Mouse (Mus musculus) CH12.LX (cell line): Measurements from ENCODE around the gene Mapk8ip1. TPM values are rescaled to one million over a fixed set of nuclear protein-coding genes. Genes with fewer than 3 reads are reported as not detected.
A peak's percentile ranks its signal among the peaks of the same experiment; 100 is the strongest.

ENCODE experiments used
- DNase-seq: peaks from one replicate; pipeline ENCODE4 v3.0.0-alpha.2; 2013; ENCODE audit errors: extremely low read depth
- H3K27ac ChIP-seq: 2 replicates; pipeline ENCODE4 v1.5.1; 2012; ENCODE audit warnings: low read depth, mild to moderate bottlenecking, control low read depth, moderate library complexity; ENCODE audit not compliant: insufficient read depth
- H3K27me3 ChIP-seq: replicated peaks from 2 replicates; pipeline ENCODE3; 2012; ENCODE audit warnings: inconsistent platforms
- H3K36me3 ChIP-seq, 2 experiments: replicated peaks in 1 of 2; 2 replicates each; pipeline versions ENCODE3 to v1.6.1; 2012; ENCODE audit warnings: inconsistent platforms in 1 of 2, low read length in 1 of 2, mild to moderate bottlenecking in 1 of 2, mixed read lengths in 1 of 2, moderate library complexity in 1 of 2; ENCODE audit not compliant: control insufficient read depth in 1 of 2, insufficient read depth in 1 of 2
- H3K4me1 ChIP-seq, 2 experiments: 2 replicates each; pipeline ENCODE4 v1.6.1; 2012; ENCODE audit warnings: inconsistent platforms in 1 of 2, moderate library complexity in 1 of 2; ENCODE audit not compliant: insufficient read depth in 2 of 2, control insufficient read depth in 1 of 2
- H3K4me2 ChIP-seq: 2 replicates; pipeline ENCODE4 v1.6.1; 2012; ENCODE audit warnings: low read depth, mild to moderate bottlenecking, control low read depth; ENCODE audit not compliant: poor library complexity, insufficient read depth, severe bottlenecking
- H3K4me3 ChIP-seq, 3 experiments: fragments of 150-350 bp in 1 of 3; sonication (generic) in 1 of 3; replicated peaks in 1 of 3; 2 replicates each; pipeline versions ENCODE3 to v1.5.1; 2011 to 2012; ENCODE audit warnings: low read depth in 2 of 3, low read length in 2 of 3, mild to moderate bottlenecking in 2 of 3, moderate library complexity in 2 of 3, control low read depth in 1 of 3, improper control_type of control experiment in 1 of 3, inconsistent platforms in 1 of 3, mixed read lengths in 1 of 3; ENCODE audit not compliant: poor library complexity in 1 of 3
- H3K79me2 ChIP-seq: replicated peaks from 2 replicates; pipeline ENCODE4 v1.6.1; 2012; ENCODE audit warnings: mild to moderate bottlenecking, moderate library complexity; ENCODE audit not compliant: control insufficient read depth, poor library complexity, insufficient read depth, severe bottlenecking; ENCODE audit errors: extremely low read depth
- H3K9ac ChIP-seq: 2 replicates; pipeline ENCODE4 v1.6.1; 2012; ENCODE audit warnings: low read depth, mild to moderate bottlenecking, control low read depth, moderate library complexity; ENCODE audit not compliant: insufficient read depth
- H3K9me3 ChIP-seq: replicated peaks from 2 replicates; pipeline ENCODE3; 2012; ENCODE audit warnings: low read length, inconsistent platforms, mixed read lengths
- CTCF ChIP-seq, 2 experiments: IDR thresholded peaks in 1 of 2; conservative IDR thresholded peaks in 1 of 2; 2 replicates each; pipeline ENCODE4 v1.5.1; 2011 to 2012; ENCODE audit warnings: low read depth in 2 of 2, low read length in 2 of 2, improper control_type of control experiment in 1 of 2, inconsistent platforms in 1 of 2, mild to moderate bottlenecking in 1 of 2, moderate library complexity in 1 of 2
- E2F4 ChIP-seq: IDR thresholded peaks from 2 replicates; pipeline ENCODE4 v1.6.1; 2011; ENCODE audit warnings: low read depth, low read length, improper control_type of control experiment; ENCODE audit not compliant: insufficient replicate concordance
- ELF1 ChIP-seq: IDR thresholded peaks from 2 replicates; pipeline ENCODE4 v1.6.1; 2014; ENCODE audit warnings: low read depth, mild to moderate bottlenecking, inconsistent platforms, low read length, improper control_type of control experiment
- ETS1 ChIP-seq: conservative IDR thresholded peaks from 2 replicates; pipeline ENCODE4 v1.6.1; 2012; ENCODE audit warnings: low read depth, mild to moderate bottlenecking, inconsistent platforms, low read length, improper control_type of control experiment, moderate library complexity
- HCFC1 ChIP-seq: IDR thresholded peaks from 2 replicates; pipeline ENCODE4 v1.6.1; 2012; ENCODE audit warnings: low read depth, mild to moderate bottlenecking, inconsistent platforms, low read length, improper control_type of control experiment
- IRF4 ChIP-seq: IDR thresholded peaks from 2 replicates; pipeline ENCODE4 v1.6.1; 2014; ENCODE audit warnings: low read depth, mild to moderate bottlenecking, inconsistent platforms, low read length, improper control_type of control experiment
- MAX ChIP-seq: IDR thresholded peaks from 2 replicates; pipeline ENCODE4 v1.6.1; 2011; ENCODE audit warnings: low read length, improper control_type of control experiment
- MAZ ChIP-seq: IDR thresholded peaks from 2 replicates; pipeline ENCODE4 v1.6.1; 2012; ENCODE audit warnings: low read depth, mild to moderate bottlenecking, inconsistent platforms, low read length, improper control_type of control experiment, moderate library complexity
- MEF2A ChIP-seq: IDR thresholded peaks from 2 replicates; pipeline ENCODE4 v1.6.1; 2014; ENCODE audit warnings: low read depth, mild to moderate bottlenecking, inconsistent platforms, low read length, improper control_type of control experiment, borderline replicate concordance
- MXI1 ChIP-seq: IDR thresholded peaks from 2 replicates; pipeline ENCODE4 v1.6.1; 2011; ENCODE audit warnings: mild to moderate bottlenecking, low read depth, low read length, improper control_type of control experiment
- MYC ChIP-seq: IDR thresholded peaks from 2 replicates; pipeline ENCODE4 v1.6.1; 2011; ENCODE audit warnings: low read depth, mild to moderate bottlenecking, improper control_type of control experiment, low read length
- NELFE ChIP-seq: IDR thresholded peaks from 2 replicates; pipeline ENCODE4 v1.6.1; 2011; ENCODE audit warnings: low read depth, low read length, improper control_type of control experiment
- POLR2A ChIP-seq: IDR thresholded peaks from 2 replicates; pipeline ENCODE4 v1.6.1; 2011; ENCODE audit warnings: low read depth, mild to moderate bottlenecking, improper control_type of control experiment, low read length
- SIN3A ChIP-seq: IDR thresholded peaks from 2 replicates; pipeline ENCODE4 v1.6.1; 2012; ENCODE audit warnings: low read length, improper control_type of control experiment, inconsistent platforms
- SMC3 ChIP-seq: IDR thresholded peaks from 2 replicates; pipeline ENCODE4 v1.6.1; 2011; ENCODE audit warnings: low read depth, low read length, improper control_type of control experiment
- dilution Hi-C: fragments of 300-500 bp; cut with MboI; formaldehyde crosslinking; loops from 2 replicates; pipeline ENCODE4 v1.14.3; 2020; ENCODE audit warnings: low sequenced_read_pairs; ENCODE audit not compliant: extremely low pct_unique_long_range_greater_than_20kb, extremely low pct_ligation_motif_present
- in situ Hi-C: fragments of 300-500 bp; cut with MboI; formaldehyde crosslinking; loops from 3 replicates; pipeline ENCODE4 v1.14.3; 2019; ENCODE audit warnings: low sequenced_read_pairs, low pct_ligation_motif_present, low pct_unique_long_range_greater_than_20kb, mixed read lengths
- polyA plus RNA-seq: library from polyadenylated mRNA; unstranded; fragments of >175 nt; gene quantifications from 2 replicates; pipeline ENCODE4 v1.2.1, GENCODE M21; 2012; ENCODE audit warnings: low read depth; ENCODE audit not compliant: insufficient read length
- total RNA-seq, 2 experiments: library from RNA; depleted of rRNA; stranded (reverse); fragments of 300-350 nt in 1 of 2; fragments of >200 nt in 1 of 2; gene quantifications; 2 replicates each; pipeline ENCODE4 v1.2.3; 2012 to 2014

The Mapk8ip1 gene
- total and polyA plus RNA-seq, 3 experiments = 5.4 to 13.0 (median 5.5) TPM

- Histone ChIP-seq H3K27ac (peak overlapping the region; percentile 79), H3K9ac (peak overlapping the region; percentile 16; the same call in 1 of the 2 replicates), H3K4me3 (peak overlapping the region in 2 of 3 experiments; percentile 4 to 46), H3K4me2 (peak overlapping the region; percentile 21; the same call in 1 of the 2 replicates), H3K79me2 (peaks cover 8% of the 10 kb centered on the region), H3K27me3 (no peaks in the 10 kb centered on the region), H3K36me3 (peaks cover 59 to 85% of the 10 kb centered on the region in 2 experiments), H3K4me1 (peaks cover 22 to 56% of the 10 kb centered on the region in 2 experiments), H3K9me3 (no peaks in the 10 kb centered on the region)
- TF ChIP-seq SIN3A (no peak), SMC3 (no peak), E2F4 (no peak), ELF1 (no peak), POLR2A (no peak)
- dilution Hi-C loops (no loop called here), in situ Hi-C loops (no loop called here)
- no peak for DNase-seq
Measured at GRCm38 (mm10) chr2:92380495-92381050, 20.5 kb downstream of the Mapk8ip1 start.

- dilution Hi-C loops = no loop called here
- Histone ChIP-seq H3K79me2 (peaks cover 9% of the 10 kb centered on the region), H3K9ac (peak overlapping the region; percentile 16; the same call in 1 of the 2 replicates), H3K36me3 (peaks cover 55 to 78% of the 10 kb centered on the region in 2 experiments), H3K4me3 (peak overlapping the region in 2 of 3 experiments; percentile 4 to 46), H3K4me2 (peak overlapping the region; percentile 21), H3K27me3 (no peaks in the 10 kb centered on the region), H3K27ac (peak overlapping the region; percentile 79), H3K9me3 (no peaks in the 10 kb centered on the region), H3K4me1 (peaks cover 22 to 56% of the 10 kb centered on the region in 2 experiments)
- DNase-seq = peak; percentile 93
- in situ Hi-C loops = no loop called here
- TF ChIP-seq NELFE (0 out of 2 replicates have a peak, but pooled peaks have one; percentile 43), MAZ (no peak), HCFC1 (no peak; the same call in none of the 2 replicates), MYC (peak; percentile 84), SMC3 (0 out of 2 replicates have a peak, but pooled peaks have one; percentile 14), E2F4 (no peak), MAX (peak; percentile 74; the same call in 1 of the 2 replicates), IRF4 (0 out of 2 replicates have a peak, but pooled peaks have one; percentile 17), ETS1 (peak; percentile 56; the same call in 1 of the 2 replicates), MEF2A (peak; percentile 19; the same call in 1 of the 2 replicates), MXI1 (peak; percentile 61), CTCF (conservative IDR thresholded peaks at IDR 0.05 in 1 of 2, IDR thresholded peaks at IDR 0.05 in 1 of 2; ENCODE audit: low read depth in 2 of 2, low read length in 2 of 2) (peak in 1 of 2 experiments; percentile 22; a peak in 1 of 4 replicates), SIN3A (peak; percentile 80), POLR2A (peak; percentile 50; the same call in 1 of the 2 replicates)
Measured at GRCm38 (mm10) chr2:92379783-92380494, 21.1 kb downstream of the Mapk8ip1 start.
